Mouse (Mus musculus): ENCODE data around the gene Stoml2. TPM values are rescaled to one million over a fixed set of nuclear protein-coding genes. Genes with fewer than 3 reads are reported as not detected.

The Stoml2 gene
- polyA plus RNA-seq, 1 experiment from 2014 or later = 353 TPM

Other genes with a start within 250 kb of the Stoml2 start
- gene Fam205a1, start 177.8 kb downstream of the Stoml2 start, polyA plus RNA-seq (2014; fragmentation: Nextera tagmentation; extraction: Ambion mirVana) = not detected in 2 replicates
- 0.14 and 0.16 TPM in 2 replicates for gene Gm12394, start 174.9 kb downstream of the Stoml2 start, polyA plus RNA-seq (2014; fragmentation: Nextera tagmentation; extraction: Ambion mirVana)
- 0.35 TPM in 1 of 2 replicates, not detected in the other for gene Fam205c, start 157.5 kb downstream of the Stoml2 start, polyA plus RNA-seq (2014; fragmentation: Nextera tagmentation; extraction: Ambion mirVana)
- 0.41 and 1.1 TPM in 2 replicates for gene Phf24, start 115.0 kb downstream of the Stoml2 start, polyA plus RNA-seq (2014; fragmentation: Nextera tagmentation; extraction: Ambion mirVana)
- 5.1 and 6.8 TPM in 2 replicates for gene Dnajb5, start 81.9 kb downstream of the Stoml2 start, polyA plus RNA-seq (2014; fragmentation: Nextera tagmentation; extraction: Ambion mirVana)
- gene 1700022I11Rik, start 62.1 kb downstream of the Stoml2 start, polyA plus RNA-seq (2014; fragmentation: Nextera tagmentation; extraction: Ambion mirVana) = 0.34 and 0.37 TPM in 2 replicates
- 351 and 554 TPM in 2 replicates for gene Vcp, start 31.2 kb downstream of the Stoml2 start, polyA plus RNA-seq (2014; fragmentation: Nextera tagmentation; extraction: Ambion mirVana)
- 11.8 and 16.9 TPM in 2 replicates for gene Fancg, start 21.2 kb downstream of the Stoml2 start, polyA plus RNA-seq (2014; fragmentation: Nextera tagmentation; extraction: Ambion mirVana)
- 14.5 and 21.0 TPM in 2 replicates for gene Pigo, start 5.9 kb downstream of the Stoml2 start, polyA plus RNA-seq (2014; fragmentation: Nextera tagmentation; extraction: Ambion mirVana)
- gene Fam214b, start 14.5 kb upstream of the Stoml2 start, polyA plus RNA-seq (2014; fragmentation: Nextera tagmentation; extraction: Ambion mirVana) = 6.8 and 8.3 TPM in 2 replicates
- gene Unc13b, start 27.2 kb upstream of the Stoml2 start, polyA plus RNA-seq (2014; fragmentation: Nextera tagmentation; extraction: Ambion mirVana) = 5.6 and 9.0 TPM in 2 replicates
- 0.31 and 0.43 TPM in 2 replicates for gene Atp8b5, start 235.4 kb upstream of the Stoml2 start, polyA plus RNA-seq (2014; fragmentation: Nextera tagmentation; extraction: Ambion mirVana)